Mouse (Mus musculus) stomach, postnatal 0 days (tissue): ENCODE measurements around the gene Pitpnm1. TPM values are rescaled to one million over a fixed set of nuclear protein-coding genes. Genes with fewer than 3 reads are reported as not detected.
"Not testable (repeated sequence)": the region's sequence is repeated elsewhere in the genome, so short reads cannot be mapped to it uniquely, and the experiment has no call there.

ENCODE experiments used
- ATAC-seq: fragments of 200-750 bp; cut with Nextera tagmentation; 2 replicates; pipeline ENCODE4 v1.8.0; 2017; ENCODE audit not compliant: low FRiP score, low TSS enrichment
- DNase-seq: peaks from one replicate; pipeline ENCODE4 v3.0.0-alpha.2; 2016; ENCODE audit warnings: low spot score
- H3K27ac ChIP-seq: fragments of 300-500 bp; sonication (generic); replicated peaks from 2 replicates; pipeline ENCODE4 v1.5.1; 2014; ENCODE audit warnings: mild to moderate bottlenecking, control low read depth
- H3K27me3 ChIP-seq: fragments of 300-500 bp; sonication (generic); 2 replicates; pipeline ENCODE4 v1.6.1; 2014; ENCODE audit warnings: low read length; ENCODE audit not compliant: control insufficient read depth, insufficient read depth
- H3K36me3 ChIP-seq: fragments of 300-500 bp; sonication (generic); 2 replicates; pipeline ENCODE4 v1.6.1; 2014; ENCODE audit warnings: low read length, mixed read lengths; ENCODE audit not compliant: control insufficient read depth, insufficient read depth
- H3K4me1 ChIP-seq: fragments of 300-500 bp; sonication (generic); replicated peaks from 2 replicates; pipeline ENCODE4 v1.6.1; 2014; ENCODE audit warnings: antibody characterized with exemption; ENCODE audit not compliant: control insufficient read depth, insufficient read depth
- H3K4me2 ChIP-seq: fragments of 300-500 bp; sonication (generic); replicated peaks from 2 replicates; pipeline ENCODE4 v1.6.1; 2014; ENCODE audit warnings: low read depth, mild to moderate bottlenecking, control low read depth, moderate library complexity
- H3K4me3 ChIP-seq: fragments of 300-500 bp; sonication (generic); 2 replicates; pipeline ENCODE4 v1.5.1; 2014; ENCODE audit warnings: low read depth, low read length, control low read depth
- H3K9ac ChIP-seq: fragments of 300-500 bp; sonication (generic); 2 replicates; pipeline ENCODE4 v1.6.1; 2014; ENCODE audit warnings: mild to moderate bottlenecking, low read length, control low read depth, mixed read lengths
- H3K9me3 ChIP-seq: fragments of 300-500 bp; sonication (generic); 2 replicates; pipeline ENCODE4 v1.6.1; 2016; ENCODE audit warnings: low read length; ENCODE audit not compliant: control insufficient read depth
- CTCF ChIP-seq: IDR thresholded peaks from 2 replicates; pipeline ENCODE4 v1.5.1; 2016; ENCODE audit warnings: antibody characterized with exemption, low read depth, mild to moderate bottlenecking, moderate library complexity
- EP300 ChIP-seq: optimal IDR thresholded peaks from 2 replicates; pipeline ENCODE3; 2016; ENCODE audit warnings: antibody characterized with exemption
- WGBS: fragments of 180-500 bp; shearing (Covaris S2); extraction: QIAGEN DNeasy Blood & Tissue Kit; methylation state at CpG from one replicate; pipeline ENCODE4 v1.1.7; 2014; 5-methylcytosine and 5-hydroxymethylcytosine counted together
- polyA plus RNA-seq: library from polyadenylated mRNA; unstranded; fragments of >200 nt; fragmentation: Nextera tagmentation; extraction: Ambion mirVana; gene quantifications from 2 replicates; pipeline ENCODE4 v1.2.1, GENCODE M21; 2015

Gene Pitpnm1
- polyA plus RNA-seq, 1 experiment from 2014 or later = 8.3 TPM

GRCm38 (mm10) chr19:4119716-4120487 lies 20.1 kb downstream of the Pitpnm1 start:
- H3K4me3 ChIP-seq = no peak overlapping the region
- no peak for TF ChIP-seq CTCF
- TF ChIP-seq EP300 = no peak
- no peaks in the 10 kb centered on the region for H3K9me3 ChIP-seq
- H3K4me2 ChIP-seq = no peak overlapping the region
- peaks cover 7% of the 10 kb centered on the region for H3K4me1 ChIP-seq
- H3K27ac ChIP-seq = no peak overlapping the region
- DNase-seq (no peak), ATAC-seq (no peak)
- H3K36me3 ChIP-seq = peaks cover 12% of the 10 kb centered on the region
- no peak overlapping the region for H3K9ac ChIP-seq
- H3K27me3 ChIP-seq = no peaks in the 10 kb centered on the region
- 76% methylated on average over 6 of the region's 6 CpGs for WGBS

GRCm38 (mm10) chr19:4120496-4120895 lies 20.7 kb downstream of the Pitpnm1 start:
- Histone ChIP-seq H3K27ac (no peak overlapping the region), H3K4me3 (no peak overlapping the region), H3K9ac (0 out of 2 replicates have a peak overlapping the region, but pooled peaks have one; percentile 2), H3K9me3 (no peaks in the 10 kb centered on the region), H3K4me1 (peaks cover 7% of the 10 kb centered on the region), H3K36me3 (peaks cover 9% of the 10 kb centered on the region), H3K4me2 (peak overlapping the region; percentile 56), H3K27me3 (no peaks in the 10 kb centered on the region)
- ATAC-seq (no peak), DNase-seq (no peak)
- TF ChIP-seq EP300 = no peak
- no peak for TF ChIP-seq CTCF
- WGBS = 91% methylated on average over 2 of the region's 2 CpGs

GRCm38 (mm10) chr19:4121097-4121805 lies 21.5 kb downstream of the Pitpnm1 start:
- Histone ChIP-seq H3K4me3 (peak overlapping the region; percentile 32), H3K9ac (peak overlapping the region; percentile 63), H3K27me3 (no peaks in the 10 kb centered on the region), H3K4me1 (peaks cover 7% of the 10 kb centered on the region), H3K4me2 (peak overlapping the region; percentile 56), H3K9me3 (no peaks in the 10 kb centered on the region), H3K27ac (peak overlapping the region; percentile 81), H3K36me3 (peaks cover 6% of the 10 kb centered on the region; the same call in 1 of the 2 replicates)
- ATAC-seq (peak; percentile 81), DNase-seq (peak; percentile 98)
- 3% methylated on average over 38 of the region's 38 CpGs for WGBS
- TF ChIP-seq EP300 = no peak
- TF ChIP-seq CTCF = no peak

- H3K9ac ChIP-seq, H3K4me2 ChIP-seq, H3K27me3 ChIP-seq, DNase-seq, H3K27ac ChIP-seq, ATAC-seq, H3K9me3 ChIP-seq, H3K4me3 ChIP-seq, H3K36me3 ChIP-seq: not testable (repeated sequence)
- 60% methylated on average over 6 of the region's 6 CpGs for WGBS
- H3K4me1 ChIP-seq = peaks cover 10% of the 10 kb centered on the region
Measured at GRCm38 (mm10) chr19:4121896-4122295, 22.1 kb downstream of the Pitpnm1 start.

GRCm38 (mm10) chr19:4122411-4123370 lies 22.9 kb downstream of the Pitpnm1 start:
- no peak overlapping the region for H3K27ac ChIP-seq
- no peak for DNase-seq
- WGBS = 70% methylated on average over 7 of the region's 7 CpGs
- H3K27me3 ChIP-seq = no peaks in the 10 kb centered on the region
- H3K9me3 ChIP-seq = no peaks in the 10 kb centered on the region
- no peak for ATAC-seq
- H3K9ac ChIP-seq = no peak overlapping the region
- no peak overlapping the region for H3K4me3 ChIP-seq
- TF ChIP-seq CTCF (peak; percentile 25; the same call in 1 of the 2 replicates), EP300 (no peak)
- no peak overlapping the region for H3K4me2 ChIP-seq
- H3K4me1 ChIP-seq = peaks cover 10% of the 10 kb centered on the region
- 0 out of 2 replicates have a peak, but pooled peaks cover 4% of the 10 kb centered on the region for H3K36me3 ChIP-seq
